Mouse (Mus musculus) intestine, embryonic 14.5 days (tissue): ENCODE measurements around the gene Ly6g. TPM values are rescaled to one million over a fixed set of nuclear protein-coding genes. Genes with fewer than 3 reads are reported as not detected.
"Not testable (repeated sequence)": the region's sequence is repeated elsewhere in the genome, so short reads cannot be mapped to it uniquely, and the experiment has no call there.

Source experiments
- ATAC-seq: fragments of 200-750 bp; cut with Nextera tagmentation; replicated peaks from 2 replicates; pipeline ENCODE4 v1.8.0; 2017; ENCODE audit warnings: low read depth, moderate number of reproducible peaks, moderate TSS enrichment, moderate library complexity; ENCODE audit not compliant: low FRiP score, low TSS enrichment
- DNase-seq: peaks from one replicate; pipeline ENCODE4 v3.0.0-alpha.2; 2018; ENCODE audit warnings: low spot score
- H3K27ac ChIP-seq: fragments of 300-500 bp; sonication (generic); 2 replicates; pipeline ENCODE4 v1.5.1; 2014; ENCODE audit warnings: low read depth, mild to moderate bottlenecking, control low read depth
- H3K27me3 ChIP-seq: fragments of 300-500 bp; sonication (generic); replicated peaks from 2 replicates; pipeline ENCODE4 v1.6.1; 2014; ENCODE audit warnings: low read length, control low read depth; ENCODE audit not compliant: control insufficient read depth, insufficient read depth
- H3K36me3 ChIP-seq: fragments of 300-500 bp; sonication (generic); 2 replicates; pipeline ENCODE4 v1.6.1; 2014; ENCODE audit warnings: low read length, control low read depth; ENCODE audit not compliant: control insufficient read depth, insufficient read depth
- H3K4me1 ChIP-seq: fragments of 300-500 bp; sonication (generic); replicated peaks from 2 replicates; pipeline ENCODE4 v1.6.1; 2014; ENCODE audit warnings: low read length, control low read depth, mixed read lengths; ENCODE audit not compliant: control insufficient read depth, insufficient read depth
- H3K4me2 ChIP-seq: fragments of 300-500 bp; sonication (generic); 2 replicates; pipeline ENCODE4 v1.6.1; 2014; ENCODE audit warnings: low read length
- H3K4me3 ChIP-seq: fragments of 300-500 bp; sonication (generic); 2 replicates; pipeline ENCODE4 v1.5.1; 2014; ENCODE audit warnings: low read depth, low read length, control low read depth, mixed read lengths
- H3K9ac ChIP-seq: fragments of 300-500 bp; sonication (generic); 2 replicates; pipeline ENCODE4 v1.6.1; 2014; ENCODE audit warnings: mild to moderate bottlenecking, low read length
- H3K9me3 ChIP-seq: fragments of 300-500 bp; sonication (generic); 2 replicates; pipeline ENCODE4 v1.6.1; 2016; ENCODE audit warnings: low read length, control low read depth; ENCODE audit not compliant: control insufficient read depth
- WGBS: fragments of 180-500 bp; shearing (Covaris S2); extraction: QIAGEN DNeasy Blood & Tissue Kit; methylation state at CpG from one replicate; pipeline ENCODE4 v1.1.7; 2014; 5-methylcytosine and 5-hydroxymethylcytosine counted together
- polyA plus RNA-seq: library from polyadenylated mRNA; unstranded; fragments of >200 nt; fragmentation: Nextera tagmentation; extraction: Ambion mirVana; gene quantifications from 2 replicates; pipeline ENCODE4 v1.2.1, GENCODE M21; 2014

Ly6g gene
- polyA plus RNA-seq, 1 experiment from 2014 or later = not detected

DNA sequence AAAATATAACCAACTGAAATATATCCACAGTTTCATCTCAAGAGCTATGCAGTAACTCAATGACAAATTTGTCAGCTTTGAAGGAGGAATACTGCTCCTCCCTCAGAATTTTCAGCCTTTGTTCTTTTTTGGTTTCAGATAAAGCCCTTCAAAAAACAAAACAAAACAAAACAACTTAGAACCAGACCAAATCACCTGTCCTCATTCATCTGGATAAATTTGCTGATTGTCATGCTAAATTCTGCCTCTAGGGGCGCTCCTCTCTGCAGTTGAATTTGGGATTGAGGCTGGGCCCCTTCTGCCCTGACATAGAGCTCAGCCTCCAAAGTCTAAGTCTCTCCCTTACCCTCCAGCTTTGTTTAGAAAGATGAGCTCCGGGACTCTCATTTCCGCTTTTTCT, 35.5 kb downstream of the Ly6g start:
- not testable (repeated sequence) for ATAC-seq, DNase-seq, H3K36me3 ChIP-seq, H3K9ac ChIP-seq, H3K9me3 ChIP-seq, H3K27ac ChIP-seq, H3K27me3 ChIP-seq, H3K4me3 ChIP-seq, H3K4me1 ChIP-seq, H3K4me2 ChIP-seq
- 0% methylated on average over 1 of the region's 3 CpGs for WGBS

Other genes starting within 250 kb of the Ly6g start
- not detected in 2 replicates for gene Ly6i, start 171.8 kb upstream of the Ly6g start, polyA plus RNA-seq
- 8.7 and 10.8 TPM in 2 replicates for gene Ly6a, start 157.2 kb upstream of the Ly6g start, polyA plus RNA-seq
- gene Ly6c1, start 106.4 kb upstream of the Ly6g start, polyA plus RNA-seq = 9.4 and 9.8 TPM in 2 replicates
- gene Ly6c2, start 43.3 kb upstream of the Ly6g start, polyA plus RNA-seq = 0.77 and 1.2 TPM in 2 replicates
- 14.8 and 15.1 TPM in 2 replicates for gene BC025446, start 61.1 kb downstream of the Ly6g start, polyA plus RNA-seq
- gene Ly6f, start 113.2 kb downstream of the Ly6g start, polyA plus RNA-seq = 0.38 TPM in 1 of 2 replicates, not detected in the other